8 mouse cellular contexts compared by ENCODE assay signal in genomic region chr12:102743036-102743588, GRCm38 (mm10). TPM values are rescaled to one million over a fixed set of nuclear protein-coding genes. Genes with fewer than 3 reads are reported as not detected.
DNase-seq lines count a peak whose midpoint lies in the region; ATAC-seq and TF ChIP-seq lines count a peak whose summit lies in the region.
"Had no signal": no experiment of that assay in that cellular context is flagged by ENCODE, and none has a peak within 500 bp of the region (broad histone marks: within the 10 kb centered on the region; RNA-seq: fewer than 3 reads in every experiment).

No protein-coding gene starts in this region.

- no peaks in the 10 kb centered on the region for H3K9me3 ChIP-seq in embryonic facial prominence, embryonic 10.5 days
- H3K9me3 ChIP-seq in hindbrain, embryonic 13.5 days, result no peaks in the 10 kb centered on the region
- no peaks in the 10 kb centered on the region for H3K9me3 ChIP-seq in midbrain, embryonic 13.5 days

- no peak for TF ChIP-seq CTCF in left cerebral cortex, adult 2 months (IDR thresholded peaks at IDR 0.05)

- intact Hi-C loops in left cerebral cortex, adult 2 months (cut with DNase I), result no loop called here
- intact Hi-C loops in left cerebral cortex, postnatal 10 days (cut with DNase I), result no loop called here

- H3K27me3 ChIP-seq in embryonic facial prominence, embryonic 10.5 days (replicated peaks; ENCODE audit: low read depth, poor library complexity, severe bottlenecking), result no peaks in the 10 kb centered on the region
- H3K27me3 ChIP-seq in hindbrain, embryonic 13.5 days, result no peaks in the 10 kb centered on the region
- H3K27me3 ChIP-seq in midbrain, embryonic 13.5 days, result no peaks in the 10 kb centered on the region

- H3K4me3 ChIP-seq in left cerebral cortex, adult 2 months, result peak overlapping the region; percentile 62
- peak overlapping the region; percentile 94 for H3K4me3 ChIP-seq in embryonic facial prominence, embryonic 10.5 days
- H3K4me3 ChIP-seq in hindbrain, embryonic 13.5 days, result peak overlapping the region; percentile 64
- H3K4me3 ChIP-seq in midbrain, embryonic 13.5 days (replicated peaks), result peak overlapping the region; percentile 73

- no peak for DNase-seq in left cerebral cortex, adult 2 months (ENCODE audit: extremely low spot score in 1 of 2, low spot score in 2 of 2)
- DNase-seq in left cerebral cortex, postnatal 10 days (ENCODE audit: extremely low spot score in 1 of 2, low spot score in 2 of 2), result no peak
- no peak for DNase-seq in embryonic facial prominence, embryonic 10.5 days (ENCODE audit: low spot score)
- DNase-seq in spleen, postnatal 36 days (ENCODE audit: low spot score in 2 of 2), result no peak

- peaks cover 25% of the 10 kb centered on the region for H3K4me1 ChIP-seq in embryonic facial prominence, embryonic 10.5 days
- H3K4me1 ChIP-seq in hindbrain, embryonic 13.5 days (replicated peaks), result peaks cover 30% of the 10 kb centered on the region
- peaks cover 24% of the 10 kb centered on the region for H3K4me1 ChIP-seq in midbrain, embryonic 13.5 days (replicated peaks)

- peak overlapping the region; percentile 81 for H3K9ac ChIP-seq in hindbrain, embryonic 13.5 days
- peak overlapping the region; percentile 89 for H3K9ac ChIP-seq in midbrain, embryonic 13.5 days (replicated peaks)

- peak overlapping the region; percentile 88 for H3K27ac ChIP-seq in left cerebral cortex, adult 2 months
- H3K27ac ChIP-seq in embryonic facial prominence, embryonic 10.5 days (replicated peaks), result peak overlapping the region; percentile 93
- peak overlapping the region; percentile 91 for H3K27ac ChIP-seq in hindbrain, embryonic 13.5 days
- H3K27ac ChIP-seq in midbrain, embryonic 13.5 days, result peak overlapping the region; percentile 94

- peak; percentile 83 for ATAC-seq in hindbrain, embryonic 13.5 days (ENCODE audit: low FRiP score)
- ATAC-seq in midbrain, embryonic 13.5 days, result peak; percentile 74
- no peak; the same call in 1 of the 2 replicates for ATAC-seq in monocyte, adult 5-6 weeks (replicated peaks; ENCODE audit: insufficient number of reproducible peaks, low FRiP score, low TSS enrichment, poor library complexity, severe bottlenecking)

- peaks cover 33% of the 10 kb centered on the region for H3K36me3 ChIP-seq in embryonic facial prominence, embryonic 10.5 days (replicated peaks)
- H3K36me3 ChIP-seq in hindbrain, embryonic 13.5 days, result peaks cover 3% of the 10 kb centered on the region
- H3K36me3 ChIP-seq in midbrain, embryonic 13.5 days, result peaks cover 6% of the 10 kb centered on the region

- peak overlapping the region; percentile 90 for H3K4me2 ChIP-seq in hindbrain, embryonic 13.5 days
- peak overlapping the region; percentile 88 for H3K4me2 ChIP-seq in midbrain, embryonic 13.5 days (replicated peaks)

- WGBS in embryonic facial prominence, embryonic 10.5 days, result under 1% methylated on average over 33 of the region's 33 CpGs
- under 1% methylated on average over 33 of the region's 33 CpGs for WGBS in hindbrain, embryonic 13.5 days
- under 1% methylated on average over 33 of the region's 33 CpGs for WGBS in midbrain, embryonic 13.5 days

RNA-seq across cellular contexts. Expression of gene Moap1, which starts 0.3 kb away (rescaled TPM):
- total RNA-seq in left cerebral cortex, adult 2 months (2021), result 10 to 100 TPM; 24.4 to 33.8 TPM
- 10 to 100 TPM; 37.5 to 41.0 TPM for total RNA-seq in left cerebral cortex, postnatal 10 days (2021)
- polyA plus RNA-seq in embryonic facial prominence, embryonic 10.5 days (2016; fragmentation: Nextera tagmentation; extraction: Ambion mirVana), result 35.4 and 36.9 TPM in 2 replicates
- 51.7 and 54.3 TPM in 2 replicates for polyA plus RNA-seq in hindbrain, embryonic 13.5 days (2015; fragmentation: Nextera tagmentation; extraction: Ambion mirVana)
- polyA plus RNA-seq in midbrain, embryonic 13.5 days (2015; fragmentation: Nextera tagmentation; extraction: Ambion mirVana), result 52.3 and 54.8 TPM in 2 replicates
- total RNA-seq in monocyte, adult 5-6 weeks (2017), result 3.3 to 8.5 TPM (median 4.2 TPM) in 3 replicates

RNA-seq across cellular contexts. Expression of gene Tmem251, which starts 0.5 kb away (rescaled TPM):
- 1 to 10 TPM; 5.6 to 5.7 TPM for total RNA-seq in left cerebral cortex, adult 2 months (2021)
- total RNA-seq in left cerebral cortex, postnatal 10 days (2021), result 1 to 10 TPM; 5.4 to 6.1 TPM
- 9.7 and 11.2 TPM in 2 replicates for polyA plus RNA-seq in embryonic facial prominence, embryonic 10.5 days (2016; fragmentation: Nextera tagmentation; extraction: Ambion mirVana)
- 11.5 and 12.2 TPM in 2 replicates for polyA plus RNA-seq in hindbrain, embryonic 13.5 days (2015; fragmentation: Nextera tagmentation; extraction: Ambion mirVana)
- 12.4 and 13.3 TPM in 2 replicates for polyA plus RNA-seq in midbrain, embryonic 13.5 days (2015; fragmentation: Nextera tagmentation; extraction: Ambion mirVana)
- total RNA-seq in monocyte, adult 5-6 weeks (2017), result 15.3 to 22.6 TPM (median 18.9 TPM) in 3 replicates

RNA-seq across cellular contexts. Expression of gene Gm28051, which starts 14.5 kb away (rescaled TPM):
- total RNA-seq in left cerebral cortex, adult 2 months (2021), result not detected
- not detected for total RNA-seq in left cerebral cortex, postnatal 10 days (2021)
- polyA plus RNA-seq in embryonic facial prominence, embryonic 10.5 days (2016; fragmentation: Nextera tagmentation; extraction: Ambion mirVana), result not detected in 2 replicates
- not detected in 2 replicates for polyA plus RNA-seq in hindbrain, embryonic 13.5 days (2015; fragmentation: Nextera tagmentation; extraction: Ambion mirVana)
- not detected in 2 replicates for polyA plus RNA-seq in midbrain, embryonic 13.5 days (2015; fragmentation: Nextera tagmentation; extraction: Ambion mirVana)
- total RNA-seq in monocyte, adult 5-6 weeks (2017), result not detected in 3 replicates
- total RNA-seq: neutrophil, adult 5-6 weeks had no signal

RNA-seq across cellular contexts. Expression of gene Gon7, which starts 14.5 kb away (rescaled TPM):
- 10 to 100 TPM; 15.8 to 18.1 TPM for total RNA-seq in left cerebral cortex, adult 2 months (2021)
- 10 to 100 TPM; 10.9 to 15.4 TPM for total RNA-seq in left cerebral cortex, postnatal 10 days (2021)
- 49.3 and 53.7 TPM in 2 replicates for polyA plus RNA-seq in embryonic facial prominence, embryonic 10.5 days (2016; fragmentation: Nextera tagmentation; extraction: Ambion mirVana)
- polyA plus RNA-seq in hindbrain, embryonic 13.5 days (2015; fragmentation: Nextera tagmentation; extraction: Ambion mirVana), result 53.2 and 55.3 TPM in 2 replicates
- 55.0 and 57.9 TPM in 2 replicates for polyA plus RNA-seq in midbrain, embryonic 13.5 days (2015; fragmentation: Nextera tagmentation; extraction: Ambion mirVana)
- 18.9 to 33.7 TPM (median 25.4 TPM) in 3 replicates for total RNA-seq in monocyte, adult 5-6 weeks (2017)

RNA-seq across cellular contexts. Expression of gene Ubr7, which starts 14.7 kb away (rescaled TPM):
- total RNA-seq in left cerebral cortex, adult 2 months (2021), result 10 to 100 TPM; 30.9 to 32.0 TPM
- 10 to 100 TPM; 32.3 to 35.0 TPM for total RNA-seq in left cerebral cortex, postnatal 10 days (2021)
- 53.1 and 58.9 TPM in 2 replicates for polyA plus RNA-seq in embryonic facial prominence, embryonic 10.5 days (2016; fragmentation: Nextera tagmentation; extraction: Ambion mirVana)
- 36.9 and 37.0 TPM in 2 replicates for polyA plus RNA-seq in hindbrain, embryonic 13.5 days (2015; fragmentation: Nextera tagmentation; extraction: Ambion mirVana)
- polyA plus RNA-seq in midbrain, embryonic 13.5 days (2015; fragmentation: Nextera tagmentation; extraction: Ambion mirVana), result 39.0 and 41.7 TPM in 2 replicates
- 26.8 to 31.2 TPM (median 27.0 TPM) in 3 replicates for total RNA-seq in monocyte, adult 5-6 weeks (2017)
